Mouse (Mus musculus) ES-Bruce4 (cell line): ENCODE data around the gene Fam214a. TPM values are rescaled to one million over a fixed set of nuclear protein-coding genes. Genes with fewer than 3 reads are reported as not detected.

ENCODE experiments used
- H3K27ac ChIP-seq: 2 replicates; pipeline ENCODE4 v1.5.1; 2012; ENCODE audit warnings: low read length, inconsistent platforms; ENCODE audit not compliant: insufficient read depth
- H3K27me3 ChIP-seq: 2 replicates; pipeline ENCODE4 v1.6.1; 2012; ENCODE audit warnings: mild to moderate bottlenecking, low read length, inconsistent platforms; ENCODE audit not compliant: control insufficient read depth, poor library complexity, insufficient read depth, severe bottlenecking
- H3K36me3 ChIP-seq: 2 replicates; pipeline ENCODE4 v1.6.1; 2012; ENCODE audit warnings: inconsistent platforms, mild to moderate bottlenecking, low read length, moderate library complexity; ENCODE audit not compliant: control insufficient read depth, poor library complexity, insufficient read depth, severe bottlenecking
- H3K4me1 ChIP-seq: one replicate; pipeline ENCODE4 v1.8.1; 2011; ENCODE audit warnings: low read length; ENCODE audit not compliant: control insufficient read depth, insufficient read depth
- H3K4me3 ChIP-seq: 2 replicates; pipeline ENCODE4 v1.5.1; 2011; ENCODE audit warnings: low read depth, mild to moderate bottlenecking, low read length
- H3K9ac ChIP-seq: 2 replicates; pipeline ENCODE4 v1.6.1; 2012; ENCODE audit warnings: low read depth, mild to moderate bottlenecking, inconsistent platforms; ENCODE audit not compliant: poor library complexity, severe bottlenecking
- H3K9me3 ChIP-seq: replicated peaks from 2 replicates; pipeline ENCODE4 v1.6.1; 2012; ENCODE audit warnings: mild to moderate bottlenecking, low read length, inconsistent platforms; ENCODE audit not compliant: control insufficient read depth, poor library complexity, insufficient read depth, severe bottlenecking
- CTCF ChIP-seq: IDR thresholded peaks from one replicate; pipeline ENCODE4 v1.8.1; 2011; ENCODE audit warnings: low read depth, low read length
- EP300 ChIP-seq: IDR thresholded peaks from 2 replicates; pipeline ENCODE4 v1.6.1; 2011; ENCODE audit warnings: low read depth, low read length; ENCODE audit not compliant: insufficient read depth
- POLR2A ChIP-seq: IDR thresholded peaks from one replicate; pipeline ENCODE4 v1.8.1; 2011; ENCODE audit warnings: low read length; ENCODE audit not compliant: insufficient read depth
- polyA plus RNA-seq: library from polyadenylated mRNA; stranded (reverse); fragments of >200 nt; gene quantifications from 2 replicates; pipeline ENCODE4 v1.2.4, GENCODE M21; 2011; ENCODE audit warnings: low read depth; ENCODE audit not compliant: missing spikeins, insufficient read depth, insufficient read length

The Fam214a gene
- 7.7 and 9.8 TPM in 2 replicates for polyA plus RNA-seq

DNA sequence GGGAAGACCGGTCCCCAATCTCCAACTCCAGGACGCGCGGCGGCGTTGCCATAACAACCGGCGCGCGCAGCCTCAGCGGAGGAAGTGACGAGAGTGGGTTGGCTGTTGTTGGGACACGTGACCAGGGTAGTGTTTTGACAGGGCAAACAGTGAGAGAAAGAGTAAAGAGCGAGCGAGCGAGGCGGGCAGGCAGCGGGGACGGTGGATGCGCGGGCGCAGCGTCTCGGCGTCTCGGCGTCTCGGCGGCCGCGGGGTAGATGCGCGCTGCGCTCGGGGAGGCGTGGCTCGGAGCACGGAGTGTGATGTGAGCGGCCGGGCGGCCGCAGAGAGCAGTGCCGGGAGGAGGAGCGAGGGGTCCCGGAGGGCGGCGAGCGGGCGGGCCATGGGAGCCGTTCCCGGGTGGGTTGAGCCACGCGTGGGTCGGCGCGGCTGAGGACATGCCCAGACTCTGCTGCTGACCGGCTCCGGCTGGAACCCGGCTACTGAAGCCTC lies at the start of gene Fam214a:
Gene Fam214a, plus strand, starts transcription at position 129 of the 492 bp plus-strand sequence.
- no peaks in the 10 kb centered on the region for H3K9me3 ChIP-seq
- H3K27me3 ChIP-seq: no peaks in the 10 kb centered on the region
- H3K27ac ChIP-seq: no peak within 1 kb of the TSS
- H3K4me3 ChIP-seq: peak within 1 kb of the TSS; percentile 79
- peak within 1 kb of the TSS; percentile 79 for H3K9ac ChIP-seq
- no peak for TF ChIP-seq EP300
- TF ChIP-seq CTCF: no peak
- TF ChIP-seq POLR2A: no peak
- H3K36me3 ChIP-seq: no peaks in the 10 kb centered on the region
- no peaks in the 10 kb centered on the region for H3K4me1 ChIP-seq

- H3K27me3 ChIP-seq: no peaks in the 10 kb centered on the region
These were observed 47.7 kb upstream of the Fam214a start for GRCm38 (mm10) chr9:74904866-74905508.

GRCm38 (mm10) chr9:74906951-74907350 lies 45.7 kb upstream of the Fam214a start:
- H3K4me1 ChIP-seq: no peaks in the 10 kb centered on the region
- no peaks in the 10 kb centered on the region for H3K36me3 ChIP-seq
- no peaks in the 10 kb centered on the region for H3K27me3 ChIP-seq
- no peak for TF ChIP-seq CTCF
- no peak for TF ChIP-seq EP300
- no peak for TF ChIP-seq POLR2A
- no peak overlapping the region for H3K4me3 ChIP-seq
- no peak overlapping the region for H3K27ac ChIP-seq
- H3K9me3 ChIP-seq: no peaks in the 10 kb centered on the region
- H3K9ac ChIP-seq: no peak overlapping the region

More at GRCm38 (mm10) chr9:74904866-74905508, 47.7 kb upstream of the Fam214a start:
- no peak overlapping the region for H3K9ac ChIP-seq
- H3K9me3 ChIP-seq: no peaks in the 10 kb centered on the region
- H3K36me3 ChIP-seq: no peaks in the 10 kb centered on the region
- H3K4me3 ChIP-seq: no peak overlapping the region
- TF ChIP-seq POLR2A (no peak), CTCF (peak; percentile 19), EP300 (no peak)
- H3K27ac ChIP-seq: no peak overlapping the region
- H3K4me1 ChIP-seq: no peaks in the 10 kb centered on the region

DNA sequence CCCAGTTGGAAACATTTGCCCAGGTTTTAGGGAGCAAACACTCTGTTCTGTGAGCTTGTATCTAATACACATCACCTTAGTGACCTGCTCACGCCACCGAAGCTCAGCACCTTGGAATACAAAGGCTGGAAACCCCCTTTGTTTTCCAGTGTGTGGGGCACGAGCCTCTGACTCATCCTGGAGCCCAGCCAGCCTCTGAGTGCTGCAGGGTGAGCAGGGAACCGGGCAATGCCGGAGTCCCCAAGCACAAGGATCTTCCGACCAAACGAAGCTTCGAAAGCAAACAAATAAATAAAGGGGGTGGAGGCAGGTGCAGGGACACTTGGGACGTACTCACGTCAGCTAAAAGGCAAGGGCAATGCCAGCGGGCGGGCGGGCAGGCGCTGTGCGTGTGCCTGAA lies 43.4 kb upstream of the Fam214a start:
- Histone ChIP-seq H3K27me3 (no peaks in the 10 kb centered on the region), H3K4me3 (peak overlapping the region; percentile 39; the same call in 1 of the 2 replicates), H3K27ac (no peak overlapping the region), H3K9ac (peak overlapping the region; percentile 28; the same call in 1 of the 2 replicates), H3K4me1 (no peaks in the 10 kb centered on the region), H3K36me3 (no peaks in the 10 kb centered on the region), H3K9me3 (no peaks in the 10 kb centered on the region)
- no peak for TF ChIP-seq EP300

DNA sequence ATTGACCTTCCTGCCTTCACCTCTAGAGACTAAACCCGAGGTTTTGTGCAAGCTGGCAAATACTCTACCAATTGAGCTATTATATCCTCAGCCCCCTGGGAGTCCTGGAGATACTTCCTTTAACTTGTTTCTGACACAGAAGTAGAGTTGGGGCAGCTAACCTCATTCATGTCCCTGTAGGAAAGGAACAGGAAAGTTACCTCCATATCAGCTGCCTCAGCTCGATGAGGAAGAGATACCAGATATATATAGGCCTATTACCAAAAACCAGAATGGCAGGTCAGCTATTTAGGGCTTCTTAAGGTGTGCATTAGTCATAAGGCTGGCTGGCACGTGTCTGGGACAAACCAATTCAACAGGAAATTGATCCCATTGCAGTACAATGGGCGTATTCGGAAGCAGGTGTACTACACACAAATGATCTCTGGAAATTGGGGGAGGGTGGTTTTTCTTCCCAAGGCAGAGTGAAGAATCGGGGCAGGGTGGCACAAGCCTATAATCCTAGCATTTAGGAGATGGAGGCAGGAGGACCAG lies 42.4 kb upstream of the Fam214a start:
- H3K27me3 ChIP-seq: no peaks in the 10 kb centered on the region

GRCm38 (mm10) chr9:74911430-74911829 lies 41.3 kb upstream of the Fam214a start:
- Histone ChIP-seq H3K27me3 (no peaks in the 10 kb centered on the region), H3K4me1 (no peaks in the 10 kb centered on the region), H3K36me3 (no peaks in the 10 kb centered on the region), H3K9ac (no peak overlapping the region), H3K9me3 (no peaks in the 10 kb centered on the region), H3K4me3 (no peak overlapping the region), H3K27ac (no peak overlapping the region)
- TF ChIP-seq CTCF: no peak
- TF ChIP-seq POLR2A: no peak
- no peak for TF ChIP-seq EP300

More for the DNA sequence above, 42.4 kb upstream of the Fam214a start:
- no peaks in the 10 kb centered on the region for H3K36me3 ChIP-seq
- H3K27ac ChIP-seq: no peak overlapping the region
- no peak for TF ChIP-seq CTCF
- TF ChIP-seq EP300: no peak
- TF ChIP-seq POLR2A: no peak
- no peaks in the 10 kb centered on the region for H3K9me3 ChIP-seq
- no peak overlapping the region for H3K9ac ChIP-seq
- H3K4me3 ChIP-seq: no peak overlapping the region
- no peaks in the 10 kb centered on the region for H3K4me1 ChIP-seq
